Mouse (Mus musculus): ENCODE measurements at regions not wholly inside any gene's neighbourhood (a gene's known extent, or its start where the extent isn't known, plus 50 kb on each side); places are given as distances from the start of the nearest gene placed in this dataset.
A peak's percentile ranks its signal among the peaks of the same experiment; 100 is the strongest.

GRCm38 (mm10) chr11:109040519-109040916 is 103.7 kb downstream of the E030025P04Rik start:
- DNase-seq (ENCODE audit: low spot score in 2 of 2) = no peak
- intact Hi-C loops (cut with DNase I) = no loop called here

- intact Hi-C loops (cut with DNase I) = no loop called here
- no peak for DNase-seq (ENCODE audit: low spot score in 2 of 2)
Observed at GRCm38 (mm10) chr11:109039792-109040518, 104.2 kb downstream of the E030025P04Rik start.

- DNase-seq (ENCODE audit: low spot score in 2 of 2) = no peak
- intact Hi-C loops (cut with DNase I) = no loop called here
Observed at GRCm38 (mm10) chr11:109039060-109039791, 104.9 kb downstream of the E030025P04Rik start.

- intact Hi-C loops (cut with DNase I) = no loop called here
- DNase-seq (ENCODE audit: low spot score in 2 of 2) = no peak
Observed at GRCm38 (mm10) chr11:109038136-109038535, 106.0 kb downstream of the E030025P04Rik start.

- intact Hi-C loops (cut with DNase I) = no loop called here
- DNase-seq (ENCODE audit: low spot score in 2 of 2) = peak in 1 of 2 experiments; percentile 60
Observed at GRCm38 (mm10) chr11:109034596-109034995, 109.6 kb downstream of the E030025P04Rik start.

- intact Hi-C loops (cut with DNase I) = no loop called here
- no peak for DNase-seq (ENCODE audit: low spot score in 2 of 2)
Observed at GRCm38 (mm10) chr11:109034072-109034471, 110.1 kb downstream of the E030025P04Rik start.

GRCm38 (mm10) chr11:109032729-109033128 is 111.4 kb downstream of the E030025P04Rik start:
- intact Hi-C loops (cut with DNase I) = loop anchor here (2.0 kb wide), 1 partner anchor 108 kb away; no protein-coding TSS in a partner anchor
- peak; percentile 26 to 72 for DNase-seq (ENCODE audit: low spot score in 2 of 2)

GRCm38 (mm10) chr11:109030486-109030885 is 110.3 kb downstream of the Axin2 start:
- DNase-seq (ENCODE audit: low spot score in 2 of 2) = peak; percentile 34 to 52
- intact Hi-C loops (cut with DNase I) = no loop called here

GRCm38 (mm10) chr11:109029894-109030293 is 109.7 kb downstream of the Axin2 start:
- DNase-seq (ENCODE audit: low spot score in 2 of 2) = no peak

GRCm38 (mm10) chr11:109014806-109015205 is 94.7 kb downstream of the Axin2 start:
- intact Hi-C loops (cut with DNase I) = no loop called here
- no peak for DNase-seq (ENCODE audit: low spot score in 2 of 2)

More at GRCm38 (mm10) chr11:109029894-109030293, 109.7 kb downstream of the Axin2 start:
- intact Hi-C loops (cut with DNase I) = no loop called here

- no peak for DNase-seq (ENCODE audit: low spot score in 2 of 2)
- intact Hi-C loops (cut with DNase I) = no loop called here
Observed at GRCm38 (mm10) chr11:109011161-109011560, 91.0 kb downstream of the Axin2 start.

GRCm38 (mm10) chr11:109008872-109009271 is 88.7 kb downstream of the Axin2 start:
- DNase-seq (ENCODE audit: low spot score in 2 of 2) = no peak
- intact Hi-C loops (cut with DNase I) = no loop called here

GRCm38 (mm10) chr11:109005681-109006080 is 85.5 kb downstream of the Axin2 start:
- intact Hi-C loops (cut with DNase I) = no loop called here
- no peak for DNase-seq (ENCODE audit: low spot score in 2 of 2)

All from left cerebral cortex, postnatal 25 days (tissue).